Mouse (Mus musculus) gastrocnemius, postnatal 36 days (tissue): ENCODE data around the gene Magi2. TPM values are rescaled to one million over a fixed set of nuclear protein-coding genes. Genes with fewer than 3 reads are reported as not detected.

Source experiments
- DNase-seq, 2 experiments: peaks; one replicate each; pipeline ENCODE4 v3.0.0; 2022
- intact Hi-C: fragments of 180-260 bp; cut with DNase I; formaldehyde crosslinking; loops from one replicate; pipeline ENCODE4 v1.15.1; 2025
- total RNA-seq, 2 experiments: library from RNA; stranded (reverse); gene quantifications; 2 replicates each; pipeline ENCODE4 v1.2.3; 2021

The Magi2 gene
- total RNA-seq, 2 experiments from 2014 or later = 0.57 to 1.3 TPM

GRCm38 (mm10) chr5:19726277-19726676, 499.4 kb downstream of the Magi2 start:
- intact Hi-C loops = no loop called here
- DNase-seq = no peak

- DNase-seq = no peak
- intact Hi-C loops = no loop called here
Observed at GRCm38 (mm10) chr5:19745376-19745775, 518.5 kb downstream of the Magi2 start.

- intact Hi-C loops = no loop called here
- no peak for DNase-seq
Observed at GRCm38 (mm10) chr5:19745916-19746315, 519.1 kb downstream of the Magi2 start.

GRCm38 (mm10) chr5:19746865-19747514, 520.2 kb downstream of the Magi2 start:
- DNase-seq = no peak
- intact Hi-C loops = no loop called here

- intact Hi-C loops = no loop called here
- DNase-seq = no peak
Observed at GRCm38 (mm10) chr5:19747631-19748030, 520.8 kb downstream of the Magi2 start.

- no peak for DNase-seq
- intact Hi-C loops = no loop called here
Observed at GRCm38 (mm10) chr5:19779224-19779623, 552.4 kb downstream of the Magi2 start.

- intact Hi-C loops = no loop called here
- no peak for DNase-seq
Observed at GRCm38 (mm10) chr5:19780076-19780475, 553.2 kb downstream of the Magi2 start.

GRCm38 (mm10) chr5:19785320-19785719, 558.5 kb downstream of the Magi2 start:
- DNase-seq = no peak
- intact Hi-C loops = no loop called here

- DNase-seq = no peak
- intact Hi-C loops = no loop called here
Observed at GRCm38 (mm10) chr5:19787522-19788144, 560.8 kb downstream of the Magi2 start.

GRCm38 (mm10) chr5:19803052-19803769, 576.4 kb downstream of the Magi2 start:
- intact Hi-C loops = no loop called here
- no peak for DNase-seq

GRCm38 (mm10) chr5:19822502-19822901, 595.7 kb downstream of the Magi2 start:
- DNase-seq = no peak
- intact Hi-C loops = no loop called here

GRCm38 (mm10) chr5:19825943-19826342, 599.1 kb downstream of the Magi2 start:
- no peak for DNase-seq
- intact Hi-C loops = no loop called here

GRCm38 (mm10) chr5:19829341-19829740, 602.5 kb downstream of the Magi2 start:
- intact Hi-C loops = no loop called here
- DNase-seq = no peak

GRCm38 (mm10) chr5:19862854-19863253, 636.0 kb downstream of the Magi2 start:
- no peak for DNase-seq
- intact Hi-C loops = no loop called here

- no peak for DNase-seq
- intact Hi-C loops = no loop called here
Observed at GRCm38 (mm10) chr5:19870406-19870805, 643.6 kb downstream of the Magi2 start.

- intact Hi-C loops = no loop called here
Observed at GRCm38 (mm10) chr5:19891693-19892092, 664.9 kb downstream of the Magi2 start.

GRCm38 (mm10) chr5:19895893-19896292, 669.1 kb downstream of the Magi2 start:
- intact Hi-C loops = no loop called here
- no peak for DNase-seq

More at GRCm38 (mm10) chr5:19891693-19892092, 664.9 kb downstream of the Magi2 start:
- no peak for DNase-seq

GRCm38 (mm10) chr5:19901625-19902024, 674.8 kb downstream of the Magi2 start:
- intact Hi-C loops = no loop called here
- DNase-seq = no peak

GRCm38 (mm10) chr5:19906636-19907035, 679.8 kb downstream of the Magi2 start:
- intact Hi-C loops = no loop called here
- DNase-seq = no peak

- no peak for DNase-seq
- intact Hi-C loops = no loop called here
Observed at GRCm38 (mm10) chr5:19907381-19907982, 680.6 kb downstream of the Magi2 start.

- intact Hi-C loops = no loop called here
- DNase-seq = no peak
Observed at GRCm38 (mm10) chr5:19907983-19908705, 681.3 kb downstream of the Magi2 start.
